Mouse (Mus musculus): ENCODE results near the gene Il27. TPM values are rescaled to one million over a fixed set of nuclear protein-coding genes. Genes with fewer than 3 reads are reported as not detected.

The Il27 gene
- polyA plus RNA-seq, 2 experiments: not detected

GRCm38 (mm10) chr7:126566094-126566765 lies 28.5 kb downstream of the Il27 start, which contains the start of gene Eif3c:
Gene Eif3c (minus strand): TSS chr7:126566411.
- H3K27ac ChIP-seq (replicated peaks; ENCODE audit: low read depth, low read length): peak within 1 kb of the TSS; percentile 77
- peak within 1 kb of the TSS; percentile 81 for H3K9ac ChIP-seq (ENCODE audit: low read depth, low read length, severe bottlenecking)
- no peaks in the 10 kb centered on the region for H3K9me3 ChIP-seq (ENCODE audit: control insufficient read depth, low read length)
- no peaks in the 10 kb centered on the region; the same call in 1 of the 2 replicates for H3K4me1 ChIP-seq (ENCODE audit: control insufficient read depth, insufficient read depth, low read length)
- H3K27me3 ChIP-seq (ENCODE audit: control insufficient read depth, insufficient read depth, low read length): no peaks in the 10 kb centered on the region
- peak within 1 kb of the TSS; percentile 68 for H3K4me2 ChIP-seq (replicated peaks; ENCODE audit: low read depth, low read length, severe bottlenecking)
- WGBS: 3% methylated on average over 46 of the region's 46 CpGs
- DNase-seq (ENCODE audit: low spot score) (peak; percentile 99), ATAC-seq (ENCODE audit: low FRiP score, low read depth) (peak; percentile 91)
- TF ChIP-seq POLR2A (IDR thresholded peaks at IDR 0.05; ENCODE audit: borderline replicate concordance, extremely low read depth, insufficient read depth, insufficient read length): no peak
- peaks cover 35% of the 10 kb centered on the region for H3K36me3 ChIP-seq (ENCODE audit: control insufficient read depth, insufficient read depth, low read length)
- peak within 1 kb of the TSS; percentile 97 for H3K4me3 ChIP-seq (replicated peaks; ENCODE audit: low read length)

GRCm38 (mm10) chr7:126565693-126566092 lies 29.0 kb downstream of the Il27 start:
- 1% methylated on average over 21 of the region's 28 CpGs for WGBS
- DNase-seq (ENCODE audit: low spot score) (peak; percentile 42), ATAC-seq (ENCODE audit: low FRiP score, low read depth) (peak; percentile 8; the same call in 1 of the 2 replicates)
- Histone ChIP-seq H3K27me3 (ENCODE audit: control insufficient read depth, insufficient read depth, low read length) (no peaks in the 10 kb centered on the region), H3K4me3 (replicated peaks; ENCODE audit: low read length) (peak overlapping the region; percentile 97), H3K27ac (replicated peaks; ENCODE audit: low read depth, low read length) (peak overlapping the region; percentile 77), H3K36me3 (ENCODE audit: control insufficient read depth, insufficient read depth, low read length) (peaks cover 40% of the 10 kb centered on the region), H3K4me2 (replicated peaks; ENCODE audit: low read depth, low read length, severe bottlenecking) (peak overlapping the region; percentile 68), H3K4me1 (ENCODE audit: control insufficient read depth, insufficient read depth, low read length) (no peaks in the 10 kb centered on the region; the same call in 1 of the 2 replicates), H3K9ac (ENCODE audit: low read depth, low read length, severe bottlenecking) (peak overlapping the region; percentile 81), H3K9me3 (ENCODE audit: control insufficient read depth, low read length) (no peaks in the 10 kb centered on the region)
- no peak for TF ChIP-seq POLR2A (IDR thresholded peaks at IDR 0.05; ENCODE audit: borderline replicate concordance, extremely low read depth, insufficient read depth, insufficient read length)

- H3K4me2 ChIP-seq (replicated peaks; ENCODE audit: low read depth, low read length, severe bottlenecking): no peak overlapping the region
- H3K4me3 ChIP-seq (replicated peaks; ENCODE audit: low read length): no peak overlapping the region
- no peak for DNase-seq (ENCODE audit: low spot score)
- no peak for ATAC-seq (ENCODE audit: low FRiP score, low read depth)
- TF ChIP-seq POLR2A (IDR thresholded peaks at IDR 0.05; ENCODE audit: borderline replicate concordance, extremely low read depth, insufficient read depth, insufficient read length): no peak
- no peaks in the 10 kb centered on the region for H3K9me3 ChIP-seq (ENCODE audit: control insufficient read depth, low read length)
- no peaks in the 10 kb centered on the region for H3K4me1 ChIP-seq (ENCODE audit: control insufficient read depth, insufficient read depth, low read length)
- WGBS: 96% methylated on average over 5 of the region's 5 CpGs
- H3K9ac ChIP-seq (ENCODE audit: low read depth, low read length, severe bottlenecking): no peak overlapping the region
- H3K36me3 ChIP-seq (ENCODE audit: control insufficient read depth, insufficient read depth, low read length): peaks cover 95% of the 10 kb centered on the region
- no peak overlapping the region for H3K27ac ChIP-seq (replicated peaks; ENCODE audit: low read depth, low read length)
- H3K27me3 ChIP-seq (ENCODE audit: control insufficient read depth, insufficient read depth, low read length): no peaks in the 10 kb centered on the region
Observed at GRCm38 (mm10) chr7:126556635-126557034, 38.1 kb downstream of the Il27 start.

GRCm38 (mm10) chr7:126554796-126555195 lies 39.9 kb downstream of the Il27 start:
- no peak for ATAC-seq (ENCODE audit: low FRiP score, low read depth)
- Histone ChIP-seq H3K4me2 (replicated peaks; ENCODE audit: low read depth, low read length, severe bottlenecking) (no peak overlapping the region), H3K36me3 (ENCODE audit: control insufficient read depth, insufficient read depth, low read length) (peaks cover 96% of the 10 kb centered on the region), H3K27ac (replicated peaks; ENCODE audit: low read depth, low read length) (no peak overlapping the region), H3K4me1 (ENCODE audit: control insufficient read depth, insufficient read depth, low read length) (no peaks in the 10 kb centered on the region), H3K9me3 (ENCODE audit: control insufficient read depth, low read length) (no peaks in the 10 kb centered on the region), H3K9ac (ENCODE audit: low read depth, low read length, severe bottlenecking) (no peak overlapping the region), H3K27me3 (ENCODE audit: control insufficient read depth, insufficient read depth, low read length) (no peaks in the 10 kb centered on the region), H3K4me3 (replicated peaks; ENCODE audit: low read length) (no peak overlapping the region)
- DNase-seq (ENCODE audit: low spot score): no peak
- TF ChIP-seq POLR2A (IDR thresholded peaks at IDR 0.05; ENCODE audit: borderline replicate concordance, extremely low read depth, insufficient read depth, insufficient read length): no peak
- 89% methylated on average over 1 of the region's 1 CpGs for WGBS

GRCm38 (mm10) chr7:126545631-126546030 lies 49.1 kb downstream of the Il27 start:
- DNase-seq (ENCODE audit: low spot score) (no peak), ATAC-seq (ENCODE audit: low FRiP score, low read depth) (no peak)
- WGBS: 88% methylated on average over 2 of the region's 2 CpGs

More at GRCm38 (mm10) chr7:126545631-126546030, 49.1 kb downstream of the Il27 start:
- H3K9me3 ChIP-seq (ENCODE audit: control insufficient read depth, low read length): no peaks in the 10 kb centered on the region
- no peaks in the 10 kb centered on the region for H3K4me1 ChIP-seq (ENCODE audit: control insufficient read depth, insufficient read depth, low read length)
- no peaks in the 10 kb centered on the region for H3K27me3 ChIP-seq (ENCODE audit: control insufficient read depth, insufficient read depth, low read length)
- H3K9ac ChIP-seq (ENCODE audit: low read depth, low read length, severe bottlenecking): no peak overlapping the region
- TF ChIP-seq POLR2A (IDR thresholded peaks at IDR 0.05; ENCODE audit: borderline replicate concordance, extremely low read depth, insufficient read depth, insufficient read length): no peak
- no peak overlapping the region for H3K4me3 ChIP-seq (replicated peaks; ENCODE audit: low read length)
- no peak overlapping the region for H3K4me2 ChIP-seq (replicated peaks; ENCODE audit: low read depth, low read length, severe bottlenecking)
- no peak overlapping the region for H3K27ac ChIP-seq (replicated peaks; ENCODE audit: low read depth, low read length)
- H3K36me3 ChIP-seq (ENCODE audit: control insufficient read depth, insufficient read depth, low read length): peaks cover 55% of the 10 kb centered on the region

All from limb, embryonic 14.5 days (tissue).